Mouse (Mus musculus) midbrain, embryonic 10.5 days (tissue): ENCODE measurements around the gene Zdhhc19. TPM values are rescaled to one million over a fixed set of nuclear protein-coding genes. Genes with fewer than 3 reads are reported as not detected.

ENCODE experiments used
- DNase-seq: peaks from one replicate; pipeline ENCODE4 v3.0.0-alpha.2; 2017; ENCODE audit warnings: low spot score
- H3K27ac ChIP-seq: fragments of 300-500 bp; sonication (generic); replicated peaks from 2 replicates; pipeline ENCODE4 v1.5.1; 2016; ENCODE audit warnings: mild to moderate bottlenecking
- H3K27me3 ChIP-seq: fragments of 300-500 bp; sonication (generic); 2 replicates; pipeline ENCODE4 v1.6.1; 2016; ENCODE audit warnings: low read depth, mild to moderate bottlenecking; ENCODE audit not compliant: poor library complexity, severe bottlenecking
- H3K36me3 ChIP-seq: fragments of 300-500 bp; sonication (generic); 2 replicates; pipeline ENCODE4 v1.6.1; 2016; ENCODE audit warnings: mild to moderate bottlenecking, moderate library complexity
- H3K4me1 ChIP-seq: fragments of 300-500 bp; sonication (generic); 2 replicates; pipeline ENCODE4 v1.6.1; 2016
- H3K4me3 ChIP-seq: fragments of 300-500 bp; sonication (generic); 2 replicates; pipeline ENCODE4 v1.5.1; 2016; ENCODE audit warnings: mild to moderate bottlenecking, moderate library complexity
- H3K9me3 ChIP-seq: fragments of 300-500 bp; sonication (generic); replicated peaks from 2 replicates; pipeline ENCODE4 v1.6.1; 2016; ENCODE audit warnings: mild to moderate bottlenecking
- WGBS: fragments of 180-500 bp; shearing (Covaris S2); methylation state at CpG from one replicate; pipeline ENCODE4 v1.1.7; 2016; 5-methylcytosine and 5-hydroxymethylcytosine counted together
- polyA plus RNA-seq: library from polyadenylated mRNA; unstranded; fragments of >200 nt; fragmentation: Nextera tagmentation; extraction: Ambion mirVana; gene quantifications from 2 replicates; pipeline ENCODE4 v1.2.1, GENCODE M21; 2016

Gene Zdhhc19
- polyA plus RNA-seq, 1 experiment from 2014 or later: not detected

GRCm38 (mm10) chr16:32551346-32551747 lies 55.3 kb downstream of the Zdhhc19 start:
- H3K4me3 ChIP-seq: no peak overlapping the region
- 0 out of 2 replicates have a peak, but pooled peaks cover 4% of the 10 kb centered on the region for H3K4me1 ChIP-seq
- DNase-seq: no peak
- 69% methylated on average over 2 of the region's 2 CpGs for WGBS
- no peak overlapping the region for H3K27ac ChIP-seq
- no peaks in the 10 kb centered on the region for H3K27me3 ChIP-seq
- H3K9me3 ChIP-seq: no peaks in the 10 kb centered on the region; the same call in 1 of the 2 replicates
- H3K36me3 ChIP-seq: no peaks in the 10 kb centered on the region

- WGBS: 81% methylated on average over 3 of the region's 3 CpGs
- Histone ChIP-seq H3K36me3 (no peaks in the 10 kb centered on the region), H3K4me1 (0 out of 2 replicates have a peak, but pooled peaks cover 8% of the 10 kb centered on the region), H3K4me3 (no peak overlapping the region), H3K27me3 (no peaks in the 10 kb centered on the region), H3K27ac (no peak overlapping the region), H3K9me3 (no peaks in the 10 kb centered on the region)
- DNase-seq: no peak
Observed at GRCm38 (mm10) chr16:32555588-32555987, 59.5 kb downstream of the Zdhhc19 start.

- H3K4me1 ChIP-seq: 0 out of 2 replicates have a peak, but pooled peaks cover 3% of the 10 kb centered on the region
- no peaks in the 10 kb centered on the region for H3K36me3 ChIP-seq
- H3K27ac ChIP-seq: no peak overlapping the region
- no peaks in the 10 kb centered on the region for H3K27me3 ChIP-seq
- H3K4me3 ChIP-seq: no peak overlapping the region
- WGBS: 64% methylated on average over 4 of the region's 4 CpGs
- no peaks in the 10 kb centered on the region for H3K9me3 ChIP-seq
- no peak for DNase-seq
Observed at GRCm38 (mm10) chr16:32559493-32559892, 63.4 kb downstream of the Zdhhc19 start.

GRCm38 (mm10) chr16:32563056-32563793 lies 67.2 kb downstream of the Zdhhc19 start:
- WGBS: 85% methylated on average over 5 of the region's 5 CpGs
- H3K27me3 ChIP-seq: no peaks in the 10 kb centered on the region
- H3K36me3 ChIP-seq: no peaks in the 10 kb centered on the region
- no peak overlapping the region for H3K27ac ChIP-seq
- H3K9me3 ChIP-seq: no peaks in the 10 kb centered on the region
- H3K4me3 ChIP-seq: no peak overlapping the region
- 0 out of 2 replicates have a peak, but pooled peaks cover 4% of the 10 kb centered on the region for H3K4me1 ChIP-seq
- DNase-seq: no peak

GRCm38 (mm10) chr16:32567282-32567681 lies 71.2 kb downstream of the Zdhhc19 start:
- no peaks in the 10 kb centered on the region for H3K9me3 ChIP-seq
- H3K27me3 ChIP-seq: no peaks in the 10 kb centered on the region
- H3K27ac ChIP-seq: no peak overlapping the region
- no peaks in the 10 kb centered on the region for H3K36me3 ChIP-seq
- H3K4me3 ChIP-seq: no peak overlapping the region
- H3K4me1 ChIP-seq: 0 out of 2 replicates have a peak, but pooled peaks cover 3% of the 10 kb centered on the region
- no peak for DNase-seq
- 78% methylated on average over 4 of the region's 4 CpGs for WGBS

GRCm38 (mm10) chr16:32568401-32568800 lies 72.3 kb downstream of the Zdhhc19 start:
- 77% methylated on average over 6 of the region's 6 CpGs for WGBS
- no peaks in the 10 kb centered on the region for H3K9me3 ChIP-seq
- DNase-seq: no peak
- no peaks in the 10 kb centered on the region for H3K27me3 ChIP-seq
- no peaks in the 10 kb centered on the region for H3K36me3 ChIP-seq
- no peak overlapping the region; the same call in 1 of the 2 replicates for H3K27ac ChIP-seq
- H3K4me3 ChIP-seq: no peak overlapping the region
- 0 out of 2 replicates have a peak, but pooled peaks cover 3% of the 10 kb centered on the region for H3K4me1 ChIP-seq

GRCm38 (mm10) chr16:32570042-32570441 lies 74.0 kb downstream of the Zdhhc19 start:
- Histone ChIP-seq H3K27ac (no peak overlapping the region), H3K4me1 (0 out of 2 replicates have a peak, but pooled peaks cover 3% of the 10 kb centered on the region), H3K4me3 (no peak overlapping the region), H3K36me3 (no peaks in the 10 kb centered on the region), H3K27me3 (no peaks in the 10 kb centered on the region), H3K9me3 (no peaks in the 10 kb centered on the region)
- 90% methylated on average over 3 of the region's 3 CpGs for WGBS
- no peak for DNase-seq

GRCm38 (mm10) chr16:32572528-32572927 lies 76.5 kb downstream of the Zdhhc19 start:
- H3K4me1 ChIP-seq: 0 out of 2 replicates have a peak, but pooled peaks cover 3% of the 10 kb centered on the region
- H3K9me3 ChIP-seq: no peaks in the 10 kb centered on the region
- no peak overlapping the region for H3K4me3 ChIP-seq
- 88% methylated on average over 4 of the region's 4 CpGs for WGBS
- no peaks in the 10 kb centered on the region for H3K36me3 ChIP-seq
- no peak overlapping the region for H3K27ac ChIP-seq
- no peaks in the 10 kb centered on the region for H3K27me3 ChIP-seq
- no peak for DNase-seq

- no peaks in the 10 kb centered on the region for H3K9me3 ChIP-seq
- 89% methylated on average over 4 of the region's 4 CpGs for WGBS
Observed at GRCm38 (mm10) chr16:32586482-32586881, 90.4 kb downstream of the Zdhhc19 start.

GRCm38 (mm10) chr16:32588568-32588967 lies 92.5 kb downstream of the Zdhhc19 start:
- Histone ChIP-seq H3K27me3 (no peaks in the 10 kb centered on the region), H3K27ac (no peak overlapping the region), H3K36me3 (no peaks in the 10 kb centered on the region), H3K9me3 (no peaks in the 10 kb centered on the region), H3K4me1 (no peaks in the 10 kb centered on the region), H3K4me3 (no peak overlapping the region)
- DNase-seq: no peak
- 86% methylated on average over 3 of the region's 3 CpGs for WGBS

More at GRCm38 (mm10) chr16:32586482-32586881, 90.4 kb downstream of the Zdhhc19 start:
- Histone ChIP-seq H3K27ac (no peak overlapping the region), H3K4me1 (no peaks in the 10 kb centered on the region), H3K4me3 (no peak overlapping the region), H3K27me3 (no peaks in the 10 kb centered on the region), H3K36me3 (no peaks in the 10 kb centered on the region)
- no peak for DNase-seq

GRCm38 (mm10) chr16:32591521-32591920 lies 95.5 kb downstream of the Zdhhc19 start:
- no peak overlapping the region for H3K4me3 ChIP-seq
- no peaks in the 10 kb centered on the region for H3K9me3 ChIP-seq
- no peaks in the 10 kb centered on the region for H3K4me1 ChIP-seq
- H3K27me3 ChIP-seq: no peaks in the 10 kb centered on the region
- no peak overlapping the region for H3K27ac ChIP-seq
- no peaks in the 10 kb centered on the region for H3K36me3 ChIP-seq
- no peak for DNase-seq
- WGBS: 82% methylated on average over 8 of the region's 8 CpGs

- no peaks in the 10 kb centered on the region for H3K36me3 ChIP-seq
- H3K4me3 ChIP-seq: no peak overlapping the region
- no peaks in the 10 kb centered on the region for H3K9me3 ChIP-seq
- H3K4me1 ChIP-seq: peaks cover 6% of the 10 kb centered on the region; the same call in 1 of the 2 replicates
- H3K27me3 ChIP-seq: no peaks in the 10 kb centered on the region
- no peak for DNase-seq
- H3K27ac ChIP-seq: no peak overlapping the region
- WGBS: 96% methylated on average over 5 of the region's 5 CpGs
Observed at GRCm38 (mm10) chr16:32593283-32593805, 97.3 kb downstream of the Zdhhc19 start.

- WGBS: 86% methylated on average over 5 of the region's 5 CpGs
- no peak for DNase-seq
Observed at GRCm38 (mm10) chr16:32593916-32594315, 97.9 kb downstream of the Zdhhc19 start.

More at GRCm38 (mm10) chr16:32593916-32594315, 97.9 kb downstream of the Zdhhc19 start:
- Histone ChIP-seq H3K36me3 (no peaks in the 10 kb centered on the region), H3K4me3 (no peak overlapping the region), H3K9me3 (no peaks in the 10 kb centered on the region), H3K27ac (no peak overlapping the region), H3K4me1 (peaks cover 6% of the 10 kb centered on the region; the same call in 1 of the 2 replicates), H3K27me3 (no peaks in the 10 kb centered on the region)
